Mouse (Mus musculus): ENCODE measurements around the gene Slit3. TPM values are rescaled to one million over a fixed set of nuclear protein-coding genes. Genes with fewer than 3 reads are reported as not detected.

The Slit3 gene
- polyA plus RNA-seq, 1 experiment from 2014 or later = 7.4 TPM

DNA sequence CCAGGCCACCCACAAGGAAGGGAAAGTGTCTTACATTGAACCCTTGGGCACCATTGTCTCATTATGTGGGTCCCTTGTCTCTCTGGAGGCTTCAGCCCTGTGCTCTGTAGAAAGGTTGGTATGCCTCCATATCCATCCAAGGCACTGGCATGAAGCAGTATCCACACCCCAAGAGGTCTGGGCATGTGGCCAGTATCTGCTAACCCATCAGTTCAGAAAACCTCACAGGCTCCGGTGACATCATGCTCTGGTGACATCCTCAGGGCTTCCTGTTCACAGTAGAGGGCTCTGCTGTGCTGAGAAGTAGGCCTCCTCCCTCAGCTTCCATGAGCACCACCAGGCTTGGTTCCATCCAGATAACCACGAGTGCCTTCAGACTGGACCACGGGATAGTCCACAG is 506.8 kb downstream of the Slit3 start:
- 89% methylated on average over 3 of the region's 3 CpGs for WGBS
- H3K36me3 ChIP-seq (ENCODE audit: control insufficient read depth, insufficient read depth, low read length) = no peaks in the 10 kb centered on the region

GRCm38 (mm10) chr11:35632262-35632661 is 511.2 kb downstream of the Slit3 start:
- Histone ChIP-seq H3K4me2 (ENCODE audit: low read depth, low read length, severe bottlenecking) (no peak overlapping the region), H3K9me3 (ENCODE audit: control insufficient read depth, low read length) (no peaks in the 10 kb centered on the region), H3K9ac (ENCODE audit: low read length) (no peak overlapping the region), H3K27me3 (ENCODE audit: control insufficient read depth, insufficient read depth, low read length) (no peaks in the 10 kb centered on the region), H3K27ac (ENCODE audit: low read depth, low read length) (no peak overlapping the region), H3K4me1 (replicated peaks; ENCODE audit: control insufficient read depth, insufficient read depth, low read length) (no peaks in the 10 kb centered on the region), H3K36me3 (ENCODE audit: control insufficient read depth, insufficient read depth, low read length) (no peaks in the 10 kb centered on the region), H3K4me3 (ENCODE audit: low read depth, low read length) (no peak overlapping the region)
- ATAC-seq (replicated peaks; ENCODE audit: low FRiP score) = no peak
- no peak for DNase-seq (ENCODE audit: low spot score)
- WGBS = 90% methylated on average over 5 of the region's 5 CpGs

More for the DNA sequence above, 506.8 kb downstream of the Slit3 start:
- H3K9ac ChIP-seq (ENCODE audit: low read length) = no peak overlapping the region
- H3K4me1 ChIP-seq (replicated peaks; ENCODE audit: control insufficient read depth, insufficient read depth, low read length) = no peaks in the 10 kb centered on the region
- no peak overlapping the region for H3K4me2 ChIP-seq (ENCODE audit: low read depth, low read length, severe bottlenecking)
- ATAC-seq (replicated peaks; ENCODE audit: low FRiP score) = no peak
- H3K27me3 ChIP-seq (ENCODE audit: control insufficient read depth, insufficient read depth, low read length) = no peaks in the 10 kb centered on the region
- H3K9me3 ChIP-seq (ENCODE audit: control insufficient read depth, low read length) = no peaks in the 10 kb centered on the region
- H3K27ac ChIP-seq (ENCODE audit: low read depth, low read length) = no peak overlapping the region
- no peak overlapping the region for H3K4me3 ChIP-seq (ENCODE audit: low read depth, low read length)
- DNase-seq (ENCODE audit: low spot score) = no peak

GRCm38 (mm10) chr11:35637102-35637501 is 516.1 kb downstream of the Slit3 start:
- H3K4me2 ChIP-seq (ENCODE audit: low read depth, low read length, severe bottlenecking) = no peak overlapping the region
- no peak for DNase-seq (ENCODE audit: low spot score)
- no peak overlapping the region for H3K4me3 ChIP-seq (ENCODE audit: low read depth, low read length)
- no peak overlapping the region for H3K9ac ChIP-seq (ENCODE audit: low read length)
- H3K27ac ChIP-seq (ENCODE audit: low read depth, low read length) = no peak overlapping the region
- no peaks in the 10 kb centered on the region for H3K27me3 ChIP-seq (ENCODE audit: control insufficient read depth, insufficient read depth, low read length)
- WGBS = 80% methylated on average over 7 of the region's 7 CpGs
- H3K9me3 ChIP-seq (ENCODE audit: control insufficient read depth, low read length) = no peaks in the 10 kb centered on the region
- ATAC-seq (replicated peaks; ENCODE audit: low FRiP score) = no peak
- no peaks in the 10 kb centered on the region for H3K4me1 ChIP-seq (replicated peaks; ENCODE audit: control insufficient read depth, insufficient read depth, low read length)
- no peaks in the 10 kb centered on the region for H3K36me3 ChIP-seq (ENCODE audit: control insufficient read depth, insufficient read depth, low read length)

DNA sequence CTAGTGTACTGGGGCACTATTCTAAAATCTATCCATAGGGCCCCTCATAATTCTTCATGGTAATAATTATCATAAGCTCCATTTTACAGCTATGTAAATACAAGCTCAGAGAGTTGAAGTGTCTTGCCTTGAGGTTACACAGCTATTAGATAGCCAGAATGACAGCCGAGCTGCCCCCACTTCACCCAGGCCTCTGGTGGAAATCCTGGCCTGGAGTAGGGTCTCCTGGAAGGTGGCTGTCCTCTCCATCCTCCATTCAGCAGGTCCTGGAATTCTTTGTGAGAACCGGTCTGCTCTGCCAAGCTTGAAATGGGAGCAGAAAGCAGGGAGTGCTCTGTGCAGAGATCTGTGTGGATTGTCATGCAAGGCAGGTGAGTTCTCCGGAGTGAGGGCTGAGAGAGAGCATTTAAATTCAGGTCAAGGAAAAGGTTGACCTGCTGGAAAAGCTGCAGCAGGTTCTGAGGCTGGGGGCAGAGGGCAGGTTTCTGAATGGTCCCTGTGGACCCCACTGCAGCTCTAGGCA is 517.9 kb downstream of the Slit3 start:
- H3K27ac ChIP-seq (ENCODE audit: low read depth, low read length) = no peak overlapping the region

GRCm38 (mm10) chr11:35639428-35639827 is 518.4 kb downstream of the Slit3 start:
- Histone ChIP-seq H3K9me3 (ENCODE audit: control insufficient read depth, low read length) (no peaks in the 10 kb centered on the region), H3K36me3 (ENCODE audit: control insufficient read depth, insufficient read depth, low read length) (no peaks in the 10 kb centered on the region), H3K4me3 (ENCODE audit: low read depth, low read length) (no peak overlapping the region), H3K4me1 (replicated peaks; ENCODE audit: control insufficient read depth, insufficient read depth, low read length) (no peaks in the 10 kb centered on the region), H3K4me2 (ENCODE audit: low read depth, low read length, severe bottlenecking) (no peak overlapping the region), H3K27me3 (ENCODE audit: control insufficient read depth, insufficient read depth, low read length) (no peaks in the 10 kb centered on the region), H3K9ac (ENCODE audit: low read length) (no peak overlapping the region), H3K27ac (ENCODE audit: low read depth, low read length) (no peak overlapping the region)
- ATAC-seq (replicated peaks; ENCODE audit: low FRiP score) = no peak
- WGBS = 29% methylated on average over 11 of the region's 11 CpGs
- no peak for DNase-seq (ENCODE audit: low spot score)

More for the DNA sequence above, 517.9 kb downstream of the Slit3 start:
- no peak for ATAC-seq (replicated peaks; ENCODE audit: low FRiP score)
- Histone ChIP-seq H3K9me3 (ENCODE audit: control insufficient read depth, low read length) (no peaks in the 10 kb centered on the region), H3K36me3 (ENCODE audit: control insufficient read depth, insufficient read depth, low read length) (no peaks in the 10 kb centered on the region), H3K4me3 (ENCODE audit: low read depth, low read length) (no peak overlapping the region), H3K9ac (ENCODE audit: low read length) (no peak overlapping the region), H3K27me3 (ENCODE audit: control insufficient read depth, insufficient read depth, low read length) (no peaks in the 10 kb centered on the region), H3K4me2 (ENCODE audit: low read depth, low read length, severe bottlenecking) (no peak overlapping the region), H3K4me1 (replicated peaks; ENCODE audit: control insufficient read depth, insufficient read depth, low read length) (no peaks in the 10 kb centered on the region)
- no peak for DNase-seq (ENCODE audit: low spot score)
- WGBS = 22% methylated on average over 3 of the region's 3 CpGs

- H3K27me3 ChIP-seq (ENCODE audit: control insufficient read depth, insufficient read depth, low read length) = no peaks in the 10 kb centered on the region
- H3K4me3 ChIP-seq (ENCODE audit: low read depth, low read length) = no peak overlapping the region
- no peak overlapping the region for H3K9ac ChIP-seq (ENCODE audit: low read length)
- ATAC-seq (replicated peaks; ENCODE audit: low FRiP score) (no peak), DNase-seq (ENCODE audit: low spot score) (no peak)
- no peaks in the 10 kb centered on the region for H3K4me1 ChIP-seq (replicated peaks; ENCODE audit: control insufficient read depth, insufficient read depth, low read length)
- H3K36me3 ChIP-seq (ENCODE audit: control insufficient read depth, insufficient read depth, low read length) = no peaks in the 10 kb centered on the region
- H3K4me2 ChIP-seq (ENCODE audit: low read depth, low read length, severe bottlenecking) = no peak overlapping the region
- no peak overlapping the region for H3K27ac ChIP-seq (ENCODE audit: low read depth, low read length)
- no peaks in the 10 kb centered on the region for H3K9me3 ChIP-seq (ENCODE audit: control insufficient read depth, low read length)
- WGBS = 83% methylated on average over 10 of the region's 10 CpGs
Observed at GRCm38 (mm10) chr11:35651286-35651685, 530.3 kb downstream of the Slit3 start.

- ATAC-seq (replicated peaks; ENCODE audit: low FRiP score) = no peak
- H3K27ac ChIP-seq (ENCODE audit: low read depth, low read length) = no peak overlapping the region
- no peaks in the 10 kb centered on the region for H3K4me1 ChIP-seq (replicated peaks; ENCODE audit: control insufficient read depth, insufficient read depth, low read length)
- H3K4me2 ChIP-seq (ENCODE audit: low read depth, low read length, severe bottlenecking) = no peak overlapping the region
- H3K27me3 ChIP-seq (ENCODE audit: control insufficient read depth, insufficient read depth, low read length) = no peaks in the 10 kb centered on the region; the same call in 1 of the 2 replicates
- no peak overlapping the region for H3K9ac ChIP-seq (ENCODE audit: low read length)
- DNase-seq (ENCODE audit: low spot score) = no peak
- H3K9me3 ChIP-seq (ENCODE audit: control insufficient read depth, low read length) = no peaks in the 10 kb centered on the region
- H3K4me3 ChIP-seq (ENCODE audit: low read depth, low read length) = no peak overlapping the region
- no peaks in the 10 kb centered on the region for H3K36me3 ChIP-seq (ENCODE audit: control insufficient read depth, insufficient read depth, low read length)
Observed at GRCm38 (mm10) chr11:35655836-35656235, 534.8 kb downstream of the Slit3 start.

- Histone ChIP-seq H3K4me3 (ENCODE audit: low read depth, low read length) (no peak overlapping the region), H3K27me3 (ENCODE audit: control insufficient read depth, insufficient read depth, low read length) (peaks cover 3% of the 10 kb centered on the region; the same call in 1 of the 2 replicates), H3K4me2 (ENCODE audit: low read depth, low read length, severe bottlenecking) (no peak overlapping the region), H3K27ac (ENCODE audit: low read depth, low read length) (no peak overlapping the region), H3K9me3 (ENCODE audit: control insufficient read depth, low read length) (no peaks in the 10 kb centered on the region), H3K4me1 (replicated peaks; ENCODE audit: control insufficient read depth, insufficient read depth, low read length) (no peaks in the 10 kb centered on the region), H3K9ac (ENCODE audit: low read length) (no peak overlapping the region), H3K36me3 (ENCODE audit: control insufficient read depth, insufficient read depth, low read length) (no peaks in the 10 kb centered on the region)
- WGBS = 83% methylated on average over 6 of the region's 6 CpGs
- ATAC-seq (replicated peaks; ENCODE audit: low FRiP score) (no peak), DNase-seq (ENCODE audit: low spot score) (no peak)
Observed at GRCm38 (mm10) chr11:35657582-35657981, 536.6 kb downstream of the Slit3 start.

GRCm38 (mm10) chr11:35660967-35661366 is 539.9 kb downstream of the Slit3 start:
- 89% methylated on average over 4 of the region's 4 CpGs for WGBS
- Histone ChIP-seq H3K27me3 (ENCODE audit: control insufficient read depth, insufficient read depth, low read length) (peaks cover 34% of the 10 kb centered on the region), H3K9ac (ENCODE audit: low read length) (no peak overlapping the region), H3K9me3 (ENCODE audit: control insufficient read depth, low read length) (no peaks in the 10 kb centered on the region), H3K27ac (ENCODE audit: low read depth, low read length) (no peak overlapping the region), H3K36me3 (ENCODE audit: control insufficient read depth, insufficient read depth, low read length) (no peaks in the 10 kb centered on the region), H3K4me2 (ENCODE audit: low read depth, low read length, severe bottlenecking) (no peak overlapping the region), H3K4me1 (replicated peaks; ENCODE audit: control insufficient read depth, insufficient read depth, low read length) (peaks cover 2% of the 10 kb centered on the region; the same call in 1 of the 2 replicates), H3K4me3 (ENCODE audit: low read depth, low read length) (no peak overlapping the region)
- DNase-seq (ENCODE audit: low spot score) (peak; percentile 20), ATAC-seq (replicated peaks; ENCODE audit: low FRiP score) (no peak)
